Mouse (Mus musculus) adrenal gland, adult 2 months (tissue): ENCODE measurements around the gene Mfsd6. TPM values are rescaled to one million over a fixed set of nuclear protein-coding genes. Genes with fewer than 3 reads are reported as not detected.

Source experiments
- DNase-seq: peaks from one replicate; pipeline ENCODE4 v3.0.0; 2021
- long read RNA-seq: library from polyadenylated mRNA; stranded (forward); transcript quantifications from one replicate; pipeline ENCODE4 v2.0.0, GENCODE M21; 2021
- polyA plus RNA-seq: library from polyadenylated mRNA; depleted of rRNA; stranded (reverse); fragments of >200 nt; gene quantifications from 2 replicates; pipeline ENCODE4 v1.2.3, GENCODE M21; 2012; rRNA removed
- total RNA-seq, 2 experiments: library from RNA; stranded (reverse); gene quantifications; 2 replicates each; pipeline ENCODE4 v1.2.3; 2021

The Mfsd6 gene
- total RNA-seq (10 to 100 TPM; 15.2 to 22.5 TPM), polyA plus RNA-seq (7.9 and 8.5 TPM in 2 replicates)
- long read RNA-seq, full-length matches to known transcripts = 13 of 21 reads
- long read RNA-seq, partial matches to known transcripts = 3 of 21 reads
- long read RNA-seq, other reads (novel, unspliced or antisense) = 5 of 21 reads

GRCm38 (mm10) chr1:52727056-52727900, at the start of gene Mfsd6:
Mfsd6 (minus strand) TSS chr1:52727462.
- peak; percentile 79 for DNase-seq

DNA sequence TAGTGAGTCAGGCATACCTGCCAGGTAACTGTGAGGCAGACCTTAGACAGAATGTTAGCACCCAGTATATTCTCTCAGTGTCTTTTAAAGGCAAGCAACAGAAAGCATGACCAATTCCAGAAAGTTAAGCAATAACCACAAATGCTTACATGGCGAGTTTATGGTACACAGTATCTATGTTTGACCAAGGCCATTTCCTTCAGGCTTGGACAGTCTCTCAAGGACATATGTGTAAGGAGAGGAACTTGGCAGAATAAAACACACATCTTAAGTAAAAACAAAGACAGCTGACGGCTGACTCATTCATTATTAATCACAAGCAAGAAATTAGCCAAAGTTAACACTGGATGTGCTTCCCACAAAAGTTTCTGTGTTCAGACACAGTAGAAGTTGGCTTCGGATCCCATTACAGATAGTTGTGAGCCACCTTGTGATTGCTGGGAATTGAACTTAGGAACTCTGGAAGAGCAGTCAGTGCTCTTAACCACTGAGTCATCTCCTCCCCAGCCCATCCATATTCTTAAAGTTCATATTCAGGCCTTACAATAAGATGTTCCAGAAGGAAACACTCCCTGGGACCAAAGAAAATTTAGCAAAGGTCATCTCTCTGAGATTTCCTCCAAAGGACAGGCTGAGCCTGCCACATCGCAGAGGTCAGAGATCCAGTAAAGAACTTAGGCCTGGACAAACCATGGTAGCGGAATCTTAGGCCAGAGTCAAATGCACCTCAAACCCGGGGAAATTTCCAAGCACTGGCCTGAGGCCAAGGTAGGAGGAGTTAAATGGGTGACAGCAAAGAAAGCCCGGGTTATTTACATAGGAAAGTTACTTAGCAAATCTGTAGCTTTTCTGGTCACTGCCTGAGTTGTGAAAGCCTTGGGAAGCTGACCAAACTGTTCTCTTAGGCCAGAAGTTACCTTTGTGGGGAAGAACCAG, 38.2 kb upstream of the Mfsd6 start:
- DNase-seq = peak; percentile 65

DNA sequence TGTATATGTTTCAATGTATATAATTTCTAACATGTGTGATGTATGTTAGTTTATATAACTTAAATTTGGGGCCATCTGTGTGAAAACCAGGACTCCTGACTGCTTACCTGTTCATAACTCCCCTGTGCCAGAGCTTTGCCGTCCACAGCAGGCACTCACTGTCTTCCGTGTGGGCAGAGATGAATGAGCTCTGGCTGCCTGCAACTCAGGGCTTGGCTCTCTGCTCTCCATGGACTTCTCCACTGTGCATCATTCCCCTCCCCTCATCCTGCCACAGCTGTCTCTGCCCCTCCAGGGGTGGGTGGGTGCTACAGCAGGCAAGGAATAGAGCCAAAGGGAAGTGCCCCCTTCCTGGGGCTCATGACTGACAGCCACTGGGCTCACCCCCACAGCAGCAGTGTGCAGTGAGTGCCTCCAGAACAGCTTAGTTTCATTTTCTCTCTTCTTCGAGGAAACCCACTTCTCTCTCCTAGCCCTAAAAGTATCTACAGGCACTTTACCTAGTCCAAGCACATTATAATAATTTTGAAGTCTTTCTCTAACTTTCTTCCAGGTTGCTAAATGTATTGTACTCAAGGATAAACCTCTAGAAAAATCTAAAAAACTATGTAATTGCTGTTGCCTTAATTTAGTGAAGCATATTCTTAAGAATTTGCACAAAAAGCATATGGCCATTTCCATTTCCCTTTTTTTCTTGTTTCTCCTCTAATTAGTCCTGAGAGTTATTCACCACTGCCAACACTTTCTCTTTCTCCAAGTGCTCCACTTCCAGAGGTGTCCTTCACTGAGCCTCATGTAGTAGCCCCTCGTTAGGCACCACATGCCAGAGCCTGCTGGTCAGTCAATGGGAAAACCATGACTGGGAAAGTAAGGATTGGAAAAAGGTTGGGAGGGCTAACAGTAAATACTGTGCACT, 36.9 kb upstream of the Mfsd6 start:
- peak; percentile 24 for DNase-seq

DNA sequence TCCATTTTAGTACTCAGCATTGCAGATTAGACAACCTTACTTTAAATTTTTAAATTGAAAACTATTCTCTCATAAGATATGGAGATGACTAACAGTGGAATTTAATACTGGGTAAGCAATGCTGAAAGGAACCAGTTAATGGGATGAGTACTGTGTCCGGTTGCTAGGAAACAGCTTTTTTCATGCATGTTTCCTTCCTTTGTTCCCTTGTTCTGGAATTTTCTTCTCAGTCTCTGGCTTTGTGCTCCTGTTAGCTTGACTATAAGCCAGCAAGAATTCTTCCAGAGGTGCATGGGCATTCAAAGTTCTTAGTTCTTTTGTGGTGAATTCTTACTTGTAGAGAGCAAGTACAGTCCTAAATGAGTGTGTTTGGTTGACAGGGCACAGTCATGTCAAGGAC, 30.9 kb upstream of the Mfsd6 start:
- no peak for DNase-seq

DNA sequence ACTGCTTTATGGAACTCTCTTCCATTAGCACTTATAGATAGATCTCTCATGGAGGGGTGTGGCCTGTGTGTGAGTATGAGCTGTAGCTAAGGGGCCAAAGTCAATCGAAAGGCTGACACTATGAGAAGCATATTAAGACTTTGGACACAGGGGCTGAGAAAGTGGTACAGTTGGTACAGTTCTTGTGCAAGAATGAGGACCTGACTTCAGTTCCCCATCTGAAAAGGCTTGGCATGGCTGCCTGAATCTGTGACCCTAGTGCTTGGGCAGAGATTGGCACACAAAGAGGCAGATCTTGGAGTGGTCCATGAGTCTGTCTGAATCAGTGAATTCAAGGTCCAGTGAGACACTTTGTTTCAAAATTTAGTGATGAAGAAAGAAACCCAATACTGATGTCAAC, 27.1 kb upstream of the Mfsd6 start:
- no peak for DNase-seq

- DNase-seq = no peak
Measured at GRCm38 (mm10) chr1:52753828-52754227, 26.6 kb upstream of the Mfsd6 start.

DNA sequence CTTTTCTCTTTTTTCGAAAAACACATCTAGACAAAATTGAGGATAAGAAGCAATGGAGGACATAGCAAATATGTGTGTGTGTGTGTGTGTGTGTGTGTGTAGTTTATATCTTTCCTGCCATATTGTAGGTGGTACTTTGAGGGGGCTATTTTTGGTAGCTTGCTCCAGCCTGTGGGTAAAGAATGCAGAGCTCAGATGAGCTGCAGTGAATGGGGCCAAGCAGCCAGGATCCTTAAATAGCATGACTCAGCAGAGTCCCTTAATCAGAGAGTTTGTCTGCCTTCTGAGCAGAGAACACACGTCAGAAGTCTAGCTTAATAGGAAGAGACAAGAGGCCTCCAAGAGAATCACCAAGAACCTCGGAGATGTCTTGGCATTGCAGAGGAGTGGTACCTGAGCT, 25.4 kb upstream of the Mfsd6 start:
- DNase-seq = no peak

GRCm38 (mm10) chr1:52751634-52752033, 24.4 kb upstream of the Mfsd6 start:
- no peak for DNase-seq

GRCm38 (mm10) chr1:52749978-52750377, 22.7 kb upstream of the Mfsd6 start:
- DNase-seq = no peak

GRCm38 (mm10) chr1:52748260-52748659, 21.0 kb upstream of the Mfsd6 start:
- DNase-seq = peak; percentile 63

DNA sequence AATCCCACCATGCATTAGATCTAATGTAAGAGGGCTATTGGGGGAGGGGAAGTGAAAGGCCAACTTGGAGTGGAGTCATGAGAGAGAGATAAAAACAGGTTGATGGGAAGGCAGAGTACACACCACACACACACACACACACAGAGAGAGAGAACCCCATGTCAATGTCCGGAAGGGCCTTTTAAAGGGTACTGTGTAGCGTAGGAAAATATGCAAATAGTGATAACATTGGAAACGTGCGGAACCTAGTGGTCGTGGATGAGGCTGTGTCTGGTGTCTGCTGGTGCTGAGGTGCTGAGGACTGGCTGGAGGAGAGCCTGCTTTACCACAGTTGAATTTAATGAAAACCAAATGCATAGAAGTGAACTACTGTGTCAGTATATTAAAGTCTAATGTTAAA, 15.3 kb upstream of the Mfsd6 start:
- no peak for DNase-seq

GRCm38 (mm10) chr1:52734208-52734607, 6.9 kb upstream of the Mfsd6 start:
- DNase-seq = no peak

GRCm38 (mm10) chr1:52730258-52730657, 3.0 kb upstream of the Mfsd6 start:
- no peak for DNase-seq

- DNase-seq = no peak
Measured at GRCm38 (mm10) chr1:52728857-52729489, 1.7 kb upstream of the Mfsd6 start.

- DNase-seq = peak; percentile 76
Measured at GRCm38 (mm10) chr1:52726371-52727055, 749 bp downstream of the Mfsd6 start.

GRCm38 (mm10) chr1:52722586-52722985, 4.7 kb downstream of the Mfsd6 start:
- no peak for DNase-seq

- DNase-seq = no peak
Measured at GRCm38 (mm10) chr1:52719096-52719495, 8.2 kb downstream of the Mfsd6 start.

DNA sequence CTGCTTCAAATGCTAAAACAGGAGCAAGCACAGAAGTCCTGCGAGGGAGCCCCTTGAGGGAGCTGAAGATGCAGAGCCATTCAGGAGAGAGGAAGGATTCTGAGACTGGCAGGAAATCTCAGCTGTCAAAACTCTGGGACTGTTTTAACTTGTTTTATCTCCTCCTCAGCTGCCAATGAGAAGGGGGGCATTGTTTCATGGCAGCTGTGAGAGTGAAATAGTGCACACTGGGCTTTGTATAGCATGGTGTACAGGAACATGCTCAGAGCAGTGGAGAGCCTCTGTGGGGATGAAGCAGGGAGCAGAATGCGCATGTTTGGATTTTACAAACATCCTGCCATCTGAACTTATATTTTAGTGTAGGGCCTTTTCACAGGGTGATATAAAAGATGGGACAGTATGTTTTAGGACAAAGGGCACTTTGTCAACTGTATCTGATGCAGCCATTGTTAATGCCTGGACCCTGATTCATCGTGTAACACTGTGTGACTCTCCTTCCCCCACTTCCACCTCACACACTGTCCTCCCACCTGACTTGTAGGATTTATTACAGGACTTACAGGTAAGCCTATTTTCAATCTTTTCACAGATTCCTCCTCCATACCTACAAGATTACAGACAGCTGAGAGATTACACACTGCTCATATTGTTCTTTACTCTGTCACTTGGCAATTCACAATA, 9.1 kb downstream of the Mfsd6 start:
- DNase-seq = no peak

DNA sequence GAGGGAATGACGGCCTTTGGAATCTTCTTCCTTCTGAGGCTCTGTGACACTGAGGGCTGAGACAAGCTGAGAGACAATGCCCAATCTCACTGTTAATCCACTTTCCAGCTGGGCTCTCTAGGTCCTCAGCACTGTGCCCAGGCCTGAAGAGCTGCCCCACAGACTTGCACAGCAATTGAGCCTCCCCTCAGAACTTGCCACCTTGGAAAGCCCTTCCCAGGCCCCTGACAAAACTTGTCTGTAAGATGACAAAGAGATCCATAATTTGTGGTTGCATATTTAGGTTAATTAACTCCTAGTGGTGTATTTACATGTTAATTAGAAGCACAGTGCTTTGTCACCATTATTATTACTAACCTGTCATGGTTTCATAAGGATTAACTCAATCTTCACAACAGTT, 12.8 kb downstream of the Mfsd6 start:
- DNase-seq = no peak

DNA sequence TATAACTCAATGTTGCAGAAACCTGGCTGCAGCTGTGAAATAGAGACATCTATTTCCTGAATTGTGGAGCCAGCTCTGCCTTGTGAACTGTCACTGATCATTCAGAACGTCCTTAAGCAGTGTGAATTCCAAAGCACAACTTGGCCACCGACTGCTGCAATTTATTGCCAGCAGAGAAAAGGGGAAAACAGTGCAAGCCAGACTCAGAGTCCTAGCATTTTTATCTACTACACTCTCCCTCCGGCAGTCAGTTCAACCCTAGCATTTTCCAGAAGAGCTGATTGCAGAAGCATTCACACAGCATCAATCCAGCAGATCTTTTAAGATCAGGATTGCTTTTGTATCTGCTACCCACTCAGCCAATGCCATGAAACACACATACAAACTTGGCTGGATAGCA, 13.2 kb downstream of the Mfsd6 start:
- DNase-seq = no peak
